Mouse (Mus musculus) kidney, embryonic 14.5 days (tissue): Measurements from ENCODE around the gene Dag1. TPM values are rescaled to one million over a fixed set of nuclear protein-coding genes. Genes with fewer than 3 reads are reported as not detected.
"Not testable (repeated sequence)": the region's sequence is repeated elsewhere in the genome, so short reads cannot be mapped to it uniquely, and the experiment has no call there.

Experiments used
- ATAC-seq: fragments of 200-750 bp; cut with Nextera tagmentation; 2 replicates; pipeline ENCODE4 v1.8.0; 2017; ENCODE audit warnings: moderate number of reproducible peaks, mild to moderate bottlenecking, moderate TSS enrichment, moderate library complexity; ENCODE audit not compliant: low FRiP score, low TSS enrichment
- H3K27ac ChIP-seq: fragments of 300-500 bp; sonication (generic); 2 replicates; pipeline ENCODE4 v1.5.1; 2014; ENCODE audit warnings: low read depth, mild to moderate bottlenecking, low read length, moderate library complexity, mixed read lengths
- H3K27me3 ChIP-seq: fragments of 300-500 bp; sonication (generic); 2 replicates; pipeline ENCODE4 v1.6.1; 2014; ENCODE audit warnings: mild to moderate bottlenecking, low read length; ENCODE audit not compliant: control insufficient read depth, insufficient read depth
- H3K36me3 ChIP-seq: fragments of 300-500 bp; sonication (generic); 2 replicates; pipeline ENCODE4 v1.6.1; 2014; ENCODE audit warnings: low read length, mixed read lengths; ENCODE audit not compliant: control insufficient read depth, insufficient read depth
- H3K4me1 ChIP-seq: fragments of 300-500 bp; sonication (generic); 2 replicates; pipeline ENCODE4 v1.6.1; 2014; ENCODE audit warnings: low read length, mixed read lengths; ENCODE audit not compliant: control insufficient read depth, insufficient read depth
- H3K4me2 ChIP-seq: fragments of 300-500 bp; sonication (generic); replicated peaks from 2 replicates; pipeline ENCODE4 v1.6.1; 2014; ENCODE audit warnings: low read depth, mild to moderate bottlenecking, low read length
- H3K4me3 ChIP-seq: fragments of 300-500 bp; sonication (generic); 2 replicates; pipeline ENCODE4 v1.5.1; 2014; ENCODE audit warnings: mild to moderate bottlenecking, low read length
- H3K9ac ChIP-seq: fragments of 300-500 bp; sonication (generic); 2 replicates; pipeline ENCODE4 v1.6.1; 2014; ENCODE audit warnings: low read depth, mild to moderate bottlenecking, low read length, moderate library complexity
- H3K9me3 ChIP-seq: fragments of 300-500 bp; sonication (generic); 2 replicates; pipeline ENCODE4 v1.6.1; 2016; ENCODE audit warnings: low read length; ENCODE audit not compliant: control insufficient read depth
- WGBS: fragments of 180-500 bp; shearing (Covaris S2); extraction: QIAGEN DNeasy Blood & Tissue Kit; methylation state at CpG from one replicate; pipeline ENCODE4 v1.1.7; 2014; 5-methylcytosine and 5-hydroxymethylcytosine counted together
- polyA plus RNA-seq: library from polyadenylated mRNA; unstranded; fragments of >200 nt; fragmentation: Nextera tagmentation; extraction: Ambion mirVana; gene quantifications from 2 replicates; pipeline ENCODE4 v1.2.1, GENCODE M21; 2014

The Dag1 gene
- polyA plus RNA-seq, 1 experiment from 2014 or later: 129 TPM

GRCm38 (mm10) chr9:108203015-108203414 is 60.7 kb downstream of the Dag1 start:
- no peak overlapping the region for H3K4me2 ChIP-seq
- peaks cover 24% of the 10 kb centered on the region for H3K36me3 ChIP-seq
- H3K9me3 ChIP-seq: no peaks in the 10 kb centered on the region
- H3K4me1 ChIP-seq: no peaks in the 10 kb centered on the region
- no peak overlapping the region for H3K9ac ChIP-seq
- no peaks in the 10 kb centered on the region for H3K27me3 ChIP-seq
- 39% methylated on average over 13 of the region's 13 CpGs for WGBS
- H3K4me3 ChIP-seq: no peak overlapping the region
- ATAC-seq: no peak
- no peak overlapping the region for H3K27ac ChIP-seq

- peaks cover 15% of the 10 kb centered on the region for H3K36me3 ChIP-seq
- no peak overlapping the region for H3K4me2 ChIP-seq
- no peak overlapping the region for H3K9ac ChIP-seq
- H3K27me3 ChIP-seq: no peaks in the 10 kb centered on the region
- WGBS: 87% methylated on average over 2 of the region's 2 CpGs
- no peaks in the 10 kb centered on the region for H3K9me3 ChIP-seq
- no peak for ATAC-seq
- H3K4me3 ChIP-seq: no peak overlapping the region
- peaks cover 5% of the 10 kb centered on the region; the same call in 1 of the 2 replicates for H3K4me1 ChIP-seq
- no peak overlapping the region for H3K27ac ChIP-seq
These were observed 61.6 kb downstream of the Dag1 start for GRCm38 (mm10) chr9:108202169-108202568.

GRCm38 (mm10) chr9:108201160-108201559 is 62.6 kb downstream of the Dag1 start:
- Histone ChIP-seq H3K27ac (no peak overlapping the region), H3K4me2 (peak overlapping the region; percentile 27), H3K4me3 (no peak overlapping the region; the same call in 1 of the 2 replicates), H3K9ac (no peak overlapping the region), H3K27me3 (no peaks in the 10 kb centered on the region), H3K9me3 (no peaks in the 10 kb centered on the region), H3K36me3 (peaks cover 5% of the 10 kb centered on the region; the same call in 1 of the 2 replicates), H3K4me1 (peaks cover 11% of the 10 kb centered on the region; the same call in 1 of the 2 replicates)
- under 1% methylated on average over 13 of the region's 13 CpGs for WGBS
- ATAC-seq: peak; percentile 97

- Histone ChIP-seq H3K9me3 (no peaks in the 10 kb centered on the region), H3K4me1 (peaks cover 11% of the 10 kb centered on the region; the same call in 1 of the 2 replicates), H3K4me2 (no peak overlapping the region), H3K4me3 (no peak overlapping the region), H3K36me3 (no peaks in the 10 kb centered on the region), H3K9ac (no peak overlapping the region), H3K27me3 (no peaks in the 10 kb centered on the region), H3K27ac (no peak overlapping the region)
- no peak for ATAC-seq
- WGBS: 72% methylated on average over 4 of the region's 4 CpGs
These were observed 65.1 kb downstream of the Dag1 start for GRCm38 (mm10) chr9:108198621-108199020.

GRCm38 (mm10) chr9:108196920-108197677 is 66.7 kb downstream of the Dag1 start:
- H3K36me3 ChIP-seq: no peaks in the 10 kb centered on the region
- H3K27ac ChIP-seq: 0 out of 2 replicates have a peak overlapping the region, but pooled peaks have one; percentile 26
- no peaks in the 10 kb centered on the region for H3K9me3 ChIP-seq
- no peaks in the 10 kb centered on the region for H3K27me3 ChIP-seq
- no peak overlapping the region for H3K9ac ChIP-seq
- ATAC-seq: no peak; the same call in 1 of the 2 replicates
- peak overlapping the region; percentile 34 for H3K4me2 ChIP-seq
- H3K4me1 ChIP-seq: peaks cover 11% of the 10 kb centered on the region; the same call in 1 of the 2 replicates
- peak overlapping the region; percentile 17 for H3K4me3 ChIP-seq
- WGBS: 18% methylated on average over 24 of the region's 24 CpGs

- H3K9ac ChIP-seq, ATAC-seq, H3K36me3 ChIP-seq, H3K27ac ChIP-seq, H3K9me3 ChIP-seq, H3K27me3 ChIP-seq, H3K4me3 ChIP-seq, H3K4me2 ChIP-seq: not testable (repeated sequence)
- H3K4me1 ChIP-seq: peaks cover 11% of the 10 kb centered on the region; the same call in 1 of the 2 replicates
- WGBS: 67% methylated on average over 6 of the region's 6 CpGs
These were observed 67.5 kb downstream of the Dag1 start for GRCm38 (mm10) chr9:108196222-108196621.

GRCm38 (mm10) chr9:108189787-108190679 is 73.7 kb downstream of the Dag1 start, which contains the start of gene Bsn:
Gene Bsn, minus strand, starts transcription at chr9:108190384.
- H3K9ac ChIP-seq: peak within 1 kb of the TSS; percentile 28; the same call in 1 of the 2 replicates
- no peaks in the 10 kb centered on the region for H3K36me3 ChIP-seq
- peak within 1 kb of the TSS; percentile 58 for H3K4me3 ChIP-seq
- WGBS: 1% methylated on average over 80 of the region's 91 CpGs
- H3K9me3 ChIP-seq: no peaks in the 10 kb centered on the region
- ATAC-seq: peak; percentile 86
- H3K4me1 ChIP-seq: peaks cover 3% of the 10 kb centered on the region; the same call in 1 of the 2 replicates
- peak within 1 kb of the TSS; percentile 95 for H3K4me2 ChIP-seq
- H3K27ac ChIP-seq: no peak within 1 kb of the TSS
- peaks cover 6% of the 10 kb centered on the region; the same call in 1 of the 2 replicates for H3K27me3 ChIP-seq

GRCm38 (mm10) chr9:108189488-108189786 is 74.3 kb downstream of the Dag1 start:
- Histone ChIP-seq H3K27me3 (peaks cover 6% of the 10 kb centered on the region; the same call in 1 of the 2 replicates), H3K4me2 (peak overlapping the region; percentile 95), H3K4me3 (peak overlapping the region; percentile 58), H3K27ac (no peak overlapping the region), H3K9ac (no peak overlapping the region), H3K4me1 (peaks cover 3% of the 10 kb centered on the region; the same call in 1 of the 2 replicates), H3K9me3 (no peaks in the 10 kb centered on the region), H3K36me3 (no peaks in the 10 kb centered on the region)
- 49% methylated on average over 5 of the region's 5 CpGs for WGBS
- no peak for ATAC-seq
